Mouse (Mus musculus) CH12.LX (cell line): ENCODE measurements around the gene Rap2c. TPM values are rescaled to one million over a fixed set of nuclear protein-coding genes. Genes with fewer than 3 reads are reported as not detected.

Experiments
- DNase-seq: peaks from one replicate; pipeline ENCODE4 v3.0.0-alpha.2; 2013; ENCODE audit errors: extremely low read depth
- H3K27ac ChIP-seq: 2 replicates; pipeline ENCODE4 v1.5.1; 2012; ENCODE audit warnings: low read depth, mild to moderate bottlenecking, control low read depth, moderate library complexity; ENCODE audit not compliant: insufficient read depth
- H3K27me3 ChIP-seq: replicated peaks from 2 replicates; pipeline ENCODE3; 2012; ENCODE audit warnings: inconsistent platforms
- H3K36me3 ChIP-seq, 2 experiments: replicated peaks in 1 of 2; 2 replicates each; pipeline versions ENCODE3 to v1.6.1; 2012; ENCODE audit warnings: inconsistent platforms in 1 of 2, low read length in 1 of 2, mild to moderate bottlenecking in 1 of 2, mixed read lengths in 1 of 2, moderate library complexity in 1 of 2; ENCODE audit not compliant: control insufficient read depth in 1 of 2, insufficient read depth in 1 of 2
- H3K4me1 ChIP-seq, 2 experiments: 2 replicates each; pipeline ENCODE4 v1.6.1; 2012; ENCODE audit warnings: inconsistent platforms in 1 of 2, moderate library complexity in 1 of 2; ENCODE audit not compliant: insufficient read depth in 2 of 2, control insufficient read depth in 1 of 2
- H3K4me2 ChIP-seq: 2 replicates; pipeline ENCODE4 v1.6.1; 2012; ENCODE audit warnings: low read depth, mild to moderate bottlenecking, control low read depth; ENCODE audit not compliant: poor library complexity, insufficient read depth, severe bottlenecking
- H3K4me3 ChIP-seq, 3 experiments: fragments of 150-350 bp in 1 of 3; sonication (generic) in 1 of 3; replicated peaks in 1 of 3; 2 replicates each; pipeline versions ENCODE3 to v1.5.1; 2011 to 2012; ENCODE audit warnings: low read depth in 2 of 3, low read length in 2 of 3, mild to moderate bottlenecking in 2 of 3, moderate library complexity in 2 of 3, control low read depth in 1 of 3, improper control_type of control experiment in 1 of 3, inconsistent platforms in 1 of 3, mixed read lengths in 1 of 3; ENCODE audit not compliant: poor library complexity in 1 of 3
- H3K79me2 ChIP-seq: replicated peaks from 2 replicates; pipeline ENCODE4 v1.6.1; 2012; ENCODE audit warnings: mild to moderate bottlenecking, moderate library complexity; ENCODE audit not compliant: control insufficient read depth, poor library complexity, insufficient read depth, severe bottlenecking; ENCODE audit errors: extremely low read depth
- H3K9ac ChIP-seq: 2 replicates; pipeline ENCODE4 v1.6.1; 2012; ENCODE audit warnings: low read depth, mild to moderate bottlenecking, control low read depth, moderate library complexity; ENCODE audit not compliant: insufficient read depth
- H3K9me3 ChIP-seq: replicated peaks from 2 replicates; pipeline ENCODE3; 2012; ENCODE audit warnings: low read length, inconsistent platforms, mixed read lengths
- CHD2 ChIP-seq: IDR thresholded peaks from 2 replicates; pipeline ENCODE4 v1.6.1; 2011; ENCODE audit warnings: low read length, improper control_type of control experiment
- CTCF ChIP-seq, 2 experiments: IDR thresholded peaks in 1 of 2; conservative IDR thresholded peaks in 1 of 2; 2 replicates each; pipeline ENCODE4 v1.5.1; 2011 to 2012; ENCODE audit warnings: low read depth in 2 of 2, low read length in 2 of 2, improper control_type of control experiment in 1 of 2, inconsistent platforms in 1 of 2, mild to moderate bottlenecking in 1 of 2, moderate library complexity in 1 of 2
- ELF1 ChIP-seq: IDR thresholded peaks from 2 replicates; pipeline ENCODE4 v1.6.1; 2014; ENCODE audit warnings: low read depth, mild to moderate bottlenecking, inconsistent platforms, low read length, improper control_type of control experiment
- HCFC1 ChIP-seq: IDR thresholded peaks from 2 replicates; pipeline ENCODE4 v1.6.1; 2012; ENCODE audit warnings: low read depth, mild to moderate bottlenecking, inconsistent platforms, low read length, improper control_type of control experiment
- KAT2A ChIP-seq: IDR thresholded peaks from 2 replicates; pipeline ENCODE4 v1.6.1; 2012; ENCODE audit warnings: low read length, improper control_type of control experiment, inconsistent platforms; ENCODE audit not compliant: insufficient replicate concordance
- MAFK ChIP-seq: IDR thresholded peaks from 2 replicates; pipeline ENCODE4 v1.6.1; 2011; ENCODE audit warnings: low read length, improper control_type of control experiment; ENCODE audit not compliant: insufficient replicate concordance
- MAX ChIP-seq: IDR thresholded peaks from 2 replicates; pipeline ENCODE4 v1.6.1; 2011; ENCODE audit warnings: low read length, improper control_type of control experiment
- MAZ ChIP-seq: IDR thresholded peaks from 2 replicates; pipeline ENCODE4 v1.6.1; 2012; ENCODE audit warnings: low read depth, mild to moderate bottlenecking, inconsistent platforms, low read length, improper control_type of control experiment, moderate library complexity
- MEF2A ChIP-seq: IDR thresholded peaks from 2 replicates; pipeline ENCODE4 v1.6.1; 2014; ENCODE audit warnings: low read depth, mild to moderate bottlenecking, inconsistent platforms, low read length, improper control_type of control experiment, borderline replicate concordance
- MYC ChIP-seq: IDR thresholded peaks from 2 replicates; pipeline ENCODE4 v1.6.1; 2011; ENCODE audit warnings: low read depth, mild to moderate bottlenecking, improper control_type of control experiment, low read length
- PAX5 ChIP-seq: IDR thresholded peaks from 2 replicates; pipeline ENCODE4 v1.6.1; 2012; ENCODE audit warnings: low read length, inconsistent platforms, mixed read lengths
- POLR2A ChIP-seq: IDR thresholded peaks from 2 replicates; pipeline ENCODE4 v1.6.1; 2011; ENCODE audit warnings: low read depth, mild to moderate bottlenecking, improper control_type of control experiment, low read length
- POLR2AphosphoS2 ChIP-seq: IDR thresholded peaks from 2 replicates; pipeline ENCODE4 v1.6.1; 2011; ENCODE audit warnings: low read depth, low read length, improper control_type of control experiment
- RAD21 ChIP-seq: IDR thresholded peaks from 2 replicates; pipeline ENCODE4 v1.6.1; 2011; ENCODE audit warnings: low read depth, mild to moderate bottlenecking, low read length, improper control_type of control experiment, moderate library complexity
- SIN3A ChIP-seq: IDR thresholded peaks from 2 replicates; pipeline ENCODE4 v1.6.1; 2012; ENCODE audit warnings: low read length, improper control_type of control experiment, inconsistent platforms
- SMC3 ChIP-seq: IDR thresholded peaks from 2 replicates; pipeline ENCODE4 v1.6.1; 2011; ENCODE audit warnings: low read depth, low read length, improper control_type of control experiment
- TCF12 ChIP-seq: IDR thresholded peaks from 2 replicates; pipeline ENCODE4 v1.6.1; 2014; ENCODE audit warnings: low read depth, mild to moderate bottlenecking, inconsistent platforms, low read length, improper control_type of control experiment
- UBTF ChIP-seq: IDR thresholded peaks from 2 replicates; pipeline ENCODE4 v1.6.1; 2012; ENCODE audit warnings: low read depth, mild to moderate bottlenecking, inconsistent platforms, low read length, improper control_type of control experiment, moderate library complexity
- dilution Hi-C: fragments of 300-500 bp; cut with MboI; formaldehyde crosslinking; loops from 2 replicates; pipeline ENCODE4 v1.14.3; 2020; ENCODE audit warnings: low sequenced_read_pairs; ENCODE audit not compliant: extremely low pct_unique_long_range_greater_than_20kb, extremely low pct_ligation_motif_present
- in situ Hi-C: fragments of 300-500 bp; cut with MboI; formaldehyde crosslinking; loops from 3 replicates; pipeline ENCODE4 v1.14.3; 2019; ENCODE audit warnings: low sequenced_read_pairs, low pct_ligation_motif_present, low pct_unique_long_range_greater_than_20kb, mixed read lengths
- polyA plus RNA-seq: library from polyadenylated mRNA; unstranded; fragments of >175 nt; gene quantifications from 2 replicates; pipeline ENCODE4 v1.2.1, GENCODE M21; 2012; ENCODE audit warnings: low read depth; ENCODE audit not compliant: insufficient read length
- total RNA-seq, 2 experiments: library from RNA; depleted of rRNA; stranded (reverse); fragments of 300-350 nt in 1 of 2; fragments of >200 nt in 1 of 2; gene quantifications; 2 replicates each; pipeline ENCODE4 v1.2.3; 2012 to 2014

Rap2c gene
- total and polyA plus RNA-seq, 3 experiments: 10.0 to 31.7 (median 28.8) TPM

GRCm38 (mm10) chrX:51019884-51020283, 2.1 kb upstream of the Rap2c start:
- dilution Hi-C loops: no loop called here

GRCm38 (mm10) chrX:51018786-51019179, 965 bp upstream of the Rap2c start:
- Histone ChIP-seq H3K27ac (peak overlapping the region; percentile 78), H3K4me2 (no peak overlapping the region), H3K9me3 (no peaks in the 10 kb centered on the region), H3K79me2 (peaks cover 6% of the 10 kb centered on the region), H3K36me3 (peaks cover 3 to 6% of the 10 kb centered on the region in 2 experiments), H3K9ac (peak overlapping the region; percentile 93), H3K27me3 (no peaks in the 10 kb centered on the region), H3K4me1 (0 out of 4 replicates have a peak, but pooled peaks cover 0 to 3% of the 10 kb centered on the region in 2 experiments), H3K4me3 (peak overlapping the region; percentile 56 to 74 (median 58))
- in situ Hi-C loops: loop anchor here (25.0 kb wide), 1 partner anchor 381 kb away; no protein-coding TSS in a partner anchor
- dilution Hi-C loops: no loop called here
- DNase-seq: peak; percentile 72
- TF ChIP-seq MAX (no peak), SMC3 (no peak), TCF12 (peak; percentile 33; the same call in 1 of the 2 replicates), MAFK (no peak), HCFC1 (peak; percentile 67), POLR2A (peak; percentile 76), MAZ (no peak), KAT2A (no peak), MYC (no peak), UBTF (0 out of 2 replicates have a peak, but pooled peaks have one; percentile 56), POLR2AphosphoS2 (no peak), MEF2A (0 out of 2 replicates have a peak, but pooled peaks have one; percentile 11), CHD2 (peak; percentile 41; the same call in 1 of the 2 replicates), ELF1 (peak; percentile 53; the same call in 1 of the 2 replicates), SIN3A (no peak)

More at GRCm38 (mm10) chrX:51019884-51020283, 2.1 kb upstream of the Rap2c start:
- Histone ChIP-seq H3K4me1 (0 out of 4 replicates have a peak, but pooled peaks cover 0 to 3% of the 10 kb centered on the region in 2 experiments), H3K36me3 (peaks cover 2 to 4% of the 10 kb centered on the region in 2 experiments), H3K4me2 (peak overlapping the region; percentile 67; the same call in 1 of the 2 replicates), H3K4me3 (peak overlapping the region; percentile 56 to 74 (median 58)), H3K9ac (peak overlapping the region; percentile 93), H3K27ac (no peak overlapping the region), H3K79me2 (peaks cover 6% of the 10 kb centered on the region), H3K27me3 (no peaks in the 10 kb centered on the region), H3K9me3 (no peaks in the 10 kb centered on the region)
- DNase-seq: peak; percentile 49
- TF ChIP-seq PAX5 (no peak), ELF1 (no peak), CTCF (conservative IDR thresholded peaks at IDR 0.05 in 1 of 2, IDR thresholded peaks at IDR 0.05 in 1 of 2; ENCODE audit: low read depth in 2 of 2, low read length in 2 of 2) (peak in 1 of 2 experiments; percentile 62; a peak in 2 of 4 replicates), KAT2A (no peak), SMC3 (peak; percentile 55), RAD21 (peak; percentile 33)
- in situ Hi-C loops: loop anchor here (25.0 kb wide), 1 partner anchor 383 kb away; no protein-coding TSS in a partner anchor
